Mouse (Mus musculus): ENCODE data around the gene Ubn1. TPM values are rescaled to one million over a fixed set of nuclear protein-coding genes. Genes with fewer than 3 reads are reported as not detected.

Ubn1 gene
- polyA plus RNA-seq, 1 experiment from 2014 or later = 17.8 TPM

DNA sequence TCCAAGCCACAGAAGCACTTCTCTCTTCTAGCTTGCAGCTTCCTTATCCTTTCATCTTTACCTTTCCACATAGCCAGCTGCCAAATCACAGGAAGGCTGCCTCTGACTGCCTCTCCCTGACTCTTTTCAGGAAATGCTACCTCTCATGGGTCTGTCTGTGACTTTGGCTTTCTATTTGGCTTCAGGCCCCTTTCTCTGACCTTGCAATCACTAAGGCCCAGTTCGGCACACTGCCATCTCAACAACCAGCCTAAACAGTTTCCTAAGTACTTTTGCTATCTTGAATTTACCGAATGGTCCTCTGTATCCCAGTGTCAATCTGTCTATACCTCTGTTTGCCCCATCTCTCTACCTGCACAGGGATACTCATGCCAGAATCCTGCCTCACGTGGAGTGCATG is 14.3 kb upstream of the Ubn1 start:
- H3K36me3 ChIP-seq = peaks cover 100% of the 10 kb centered on the region
- no peaks in the 10 kb centered on the region for H3K9me3 ChIP-seq
- H3K27me3 ChIP-seq (ENCODE audit: insufficient read depth, poor library complexity, severe bottlenecking) = no peaks in the 10 kb centered on the region
- DNase-seq (ENCODE audit: low spot score) = no peak
- H3K27ac ChIP-seq = no peak overlapping the region
- no peak overlapping the region for H3K4me3 ChIP-seq
- 94% methylated on average over 3 of the region's 3 CpGs for WGBS
- H3K4me1 ChIP-seq (replicated peaks) = no peaks in the 10 kb centered on the region

DNA sequence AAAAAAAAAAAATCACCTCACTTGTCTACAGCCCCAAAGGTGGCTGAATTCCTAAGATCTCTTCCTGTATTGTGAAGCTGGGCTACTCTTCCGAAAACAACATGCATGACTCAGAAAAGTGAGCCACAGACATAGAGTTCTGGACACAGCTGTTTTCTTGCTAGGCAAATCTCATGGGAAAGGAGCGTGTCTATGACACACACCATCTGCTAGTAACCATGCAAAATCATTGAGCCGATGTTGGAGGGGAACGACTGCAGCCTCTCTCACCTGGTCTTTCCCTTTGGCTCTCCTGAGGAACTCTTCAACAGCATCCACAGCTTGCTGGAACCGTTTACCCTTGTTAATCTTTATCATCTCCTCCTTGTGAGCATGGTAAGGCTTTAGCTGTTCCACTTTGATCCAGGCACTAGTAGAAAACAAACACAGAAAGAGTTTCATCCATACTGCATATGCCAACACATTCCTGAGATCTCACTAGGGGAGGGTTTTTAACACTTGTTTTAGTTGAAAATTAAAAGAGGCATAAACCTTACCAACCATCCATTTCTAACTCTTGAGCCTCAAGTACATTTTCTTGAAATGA is 13.1 kb upstream of the Ubn1 start:
- Histone ChIP-seq H3K36me3 (peaks cover 100% of the 10 kb centered on the region), H3K27me3 (ENCODE audit: insufficient read depth, poor library complexity, severe bottlenecking) (no peaks in the 10 kb centered on the region), H3K9me3 (no peaks in the 10 kb centered on the region), H3K4me3 (no peak overlapping the region), H3K27ac (no peak overlapping the region), H3K4me1 (replicated peaks) (no peaks in the 10 kb centered on the region)
- WGBS = 90% methylated on average over 5 of the region's 5 CpGs
- DNase-seq (ENCODE audit: low spot score) = no peak

DNA sequence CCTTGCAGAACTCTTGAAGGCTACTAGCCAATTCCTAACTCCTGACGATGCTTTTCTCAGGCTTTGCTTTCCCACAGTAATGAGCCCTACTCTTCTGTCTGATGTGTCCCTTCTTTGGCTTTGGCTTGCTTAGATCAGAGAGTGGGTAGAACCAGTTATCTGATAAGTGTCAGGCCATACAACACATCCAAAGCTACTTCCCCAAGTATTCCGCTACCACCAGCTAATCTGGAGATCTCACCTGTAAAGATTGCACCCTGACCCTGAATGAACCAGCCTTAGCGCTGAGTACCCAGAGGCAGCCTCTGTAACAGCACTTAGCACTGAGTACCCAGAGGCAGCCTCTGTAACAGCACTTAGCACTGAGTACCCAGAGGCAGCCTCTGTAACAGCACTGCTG is 4.5 kb upstream of the Ubn1 start:
- no peaks in the 10 kb centered on the region for H3K9me3 ChIP-seq
- 96% methylated on average over 3 of the region's 3 CpGs for WGBS

DNA sequence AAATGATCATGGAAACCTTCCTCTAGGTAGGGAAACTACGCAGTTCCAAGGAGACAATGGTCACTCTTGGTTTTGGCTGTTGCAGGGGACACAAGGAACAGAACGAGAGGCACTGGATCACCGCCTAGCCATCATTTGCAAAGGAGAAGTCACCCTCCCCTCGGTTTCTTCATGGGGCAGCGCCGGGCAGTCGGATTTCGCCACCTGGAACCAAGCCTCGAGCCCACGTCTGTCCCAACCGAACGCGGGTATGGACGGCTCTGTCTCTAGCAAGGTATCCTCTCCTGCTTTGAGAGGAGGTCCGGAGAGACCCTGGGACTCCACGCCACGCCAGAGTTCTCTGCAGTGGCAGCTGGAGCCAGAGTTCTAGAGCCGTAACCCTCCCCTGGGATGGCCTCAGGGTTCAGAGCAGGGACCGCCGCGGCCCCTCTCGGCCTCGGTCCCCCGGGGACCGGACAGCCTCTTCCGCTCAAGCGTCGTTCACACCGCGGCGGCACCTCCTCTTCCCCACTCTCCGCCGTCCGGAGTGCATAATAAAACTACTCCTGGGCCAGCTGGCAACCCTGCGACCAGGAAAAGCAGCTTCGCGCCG is 579 bp upstream of the Ubn1 start:
- no peaks in the 10 kb centered on the region for H3K27me3 ChIP-seq (ENCODE audit: insufficient read depth, poor library complexity, severe bottlenecking)
- peak overlapping the region; percentile 92 for H3K27ac ChIP-seq
- no peak for DNase-seq (ENCODE audit: low spot score)
- peaks cover 31% of the 10 kb centered on the region for H3K4me1 ChIP-seq (replicated peaks)
- no peaks in the 10 kb centered on the region for H3K9me3 ChIP-seq
- H3K4me3 ChIP-seq = peak overlapping the region; percentile 95
- peaks cover 57% of the 10 kb centered on the region for H3K36me3 ChIP-seq
- under 1% methylated on average over 38 of the region's 38 CpGs for WGBS

More for the DNA sequence above, 4.5 kb upstream of the Ubn1 start:
- no peak overlapping the region for H3K27ac ChIP-seq
- no peak for DNase-seq (ENCODE audit: low spot score)
- H3K4me3 ChIP-seq = no peak overlapping the region
- H3K36me3 ChIP-seq = peaks cover 79% of the 10 kb centered on the region
- H3K27me3 ChIP-seq (ENCODE audit: insufficient read depth, poor library complexity, severe bottlenecking) = no peaks in the 10 kb centered on the region
- peaks cover 13% of the 10 kb centered on the region for H3K4me1 ChIP-seq (replicated peaks)

DNA sequence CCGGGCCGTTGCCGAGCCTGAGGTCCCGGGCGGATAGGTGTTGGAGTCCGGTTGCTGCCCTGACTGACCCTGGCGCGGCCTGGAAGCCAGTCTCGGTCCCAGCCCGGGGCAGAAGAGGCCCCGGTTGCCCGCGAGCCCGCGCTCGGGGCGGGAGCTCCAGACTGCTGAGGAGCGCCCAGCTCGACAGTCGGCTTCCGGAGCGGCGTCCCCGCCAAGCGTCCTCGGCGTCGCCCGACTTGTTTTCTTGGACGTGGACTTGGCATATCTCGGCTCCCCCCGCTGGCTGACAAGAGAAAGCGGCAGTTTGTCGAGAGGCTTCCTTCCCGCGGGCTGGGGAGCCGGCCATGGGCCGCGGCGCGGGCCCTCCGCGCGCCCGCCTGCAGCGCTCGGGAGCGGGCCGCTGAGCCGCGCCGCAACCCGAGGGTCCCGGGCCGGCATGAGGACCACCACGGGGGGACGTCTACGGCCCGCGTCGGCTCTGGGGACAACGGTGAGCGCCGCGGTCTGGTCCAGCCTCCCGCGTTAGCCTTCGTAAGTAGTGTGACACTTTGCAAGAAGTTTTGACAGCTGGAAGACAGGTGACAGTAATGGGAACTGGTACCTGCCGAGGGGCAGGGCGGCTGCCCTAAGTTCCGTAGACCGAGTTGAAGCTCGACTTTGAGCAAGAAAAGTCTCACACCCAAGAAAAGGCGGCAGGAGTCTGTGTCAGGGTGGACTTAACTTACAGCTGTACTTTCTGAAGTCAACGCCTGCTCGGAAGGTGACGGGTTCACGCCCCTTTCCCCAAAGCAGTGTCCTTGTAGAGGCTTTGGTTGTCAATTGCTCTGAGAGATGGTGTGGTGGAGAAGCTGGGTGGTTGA is 624 bp downstream of the Ubn1 start:
- WGBS = under 1% methylated on average over 78 of the region's 78 CpGs
- Histone ChIP-seq H3K9me3 (no peaks in the 10 kb centered on the region), H3K4me3 (peak overlapping the region; percentile 95), H3K36me3 (peaks cover 54% of the 10 kb centered on the region), H3K4me1 (replicated peaks) (peaks cover 31% of the 10 kb centered on the region), H3K27ac (peak overlapping the region; percentile 92), H3K27me3 (ENCODE audit: insufficient read depth, poor library complexity, severe bottlenecking) (no peaks in the 10 kb centered on the region)
- no peak for DNase-seq (ENCODE audit: low spot score)

DNA sequence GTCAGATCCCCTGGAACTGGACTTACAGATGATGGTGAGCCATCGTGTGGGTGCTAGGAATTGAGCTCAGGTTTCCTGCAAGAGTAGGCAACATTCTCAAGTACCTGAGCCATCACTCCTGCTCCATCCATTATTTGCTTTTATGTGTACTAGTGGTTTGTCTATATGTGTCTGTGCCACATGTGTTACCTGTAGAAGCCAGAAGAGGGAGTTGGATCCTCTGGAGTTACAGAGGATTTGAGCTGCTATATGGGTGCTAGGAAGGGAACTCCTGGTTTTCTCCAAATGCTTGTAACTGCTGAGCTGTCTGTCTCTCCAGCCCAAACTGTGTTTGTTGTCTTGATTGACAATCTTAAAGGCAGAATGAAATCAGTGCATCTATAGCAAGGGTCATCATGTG is 8.3 kb downstream of the Ubn1 start:
- no peaks in the 10 kb centered on the region for H3K4me1 ChIP-seq (replicated peaks)
- DNase-seq (ENCODE audit: low spot score) = no peak
- peaks cover 90% of the 10 kb centered on the region for H3K36me3 ChIP-seq

DNA sequence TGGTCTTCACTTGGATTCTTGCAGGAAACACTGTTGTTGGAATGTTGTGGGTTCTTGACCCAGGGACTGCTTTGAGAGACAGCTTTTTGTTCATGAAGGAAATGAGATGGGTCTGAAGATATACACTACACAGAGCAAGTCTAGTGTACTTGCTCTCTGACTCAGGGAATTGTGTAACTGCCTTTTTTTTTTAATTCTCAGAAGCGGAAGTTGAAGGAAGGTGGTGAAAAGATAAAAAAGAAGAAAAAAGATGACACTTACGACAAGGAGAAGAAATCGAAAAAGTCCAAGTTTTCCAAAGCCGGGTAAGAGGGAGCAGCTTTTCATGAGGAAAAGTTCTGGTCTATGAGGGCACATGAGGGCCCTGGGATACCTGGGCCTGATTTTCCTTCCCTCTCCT is 13.6 kb downstream of the Ubn1 start:
- Histone ChIP-seq H3K36me3 (peaks cover 91% of the 10 kb centered on the region), H3K9me3 (no peaks in the 10 kb centered on the region), H3K4me3 (no peak overlapping the region), H3K27ac (no peak overlapping the region), H3K4me1 (replicated peaks) (no peaks in the 10 kb centered on the region), H3K27me3 (ENCODE audit: insufficient read depth, poor library complexity, severe bottlenecking) (no peaks in the 10 kb centered on the region)
- WGBS = 94% methylated on average over 4 of the region's 4 CpGs
- no peak for DNase-seq (ENCODE audit: low spot score)

More for the DNA sequence above, 8.3 kb downstream of the Ubn1 start:
- Histone ChIP-seq H3K4me3 (no peak overlapping the region), H3K27ac (no peak overlapping the region), H3K9me3 (no peaks in the 10 kb centered on the region), H3K27me3 (ENCODE audit: insufficient read depth, poor library complexity, severe bottlenecking) (no peaks in the 10 kb centered on the region)
- 84% methylated on average over 1 of the region's 1 CpGs for WGBS

DNA sequence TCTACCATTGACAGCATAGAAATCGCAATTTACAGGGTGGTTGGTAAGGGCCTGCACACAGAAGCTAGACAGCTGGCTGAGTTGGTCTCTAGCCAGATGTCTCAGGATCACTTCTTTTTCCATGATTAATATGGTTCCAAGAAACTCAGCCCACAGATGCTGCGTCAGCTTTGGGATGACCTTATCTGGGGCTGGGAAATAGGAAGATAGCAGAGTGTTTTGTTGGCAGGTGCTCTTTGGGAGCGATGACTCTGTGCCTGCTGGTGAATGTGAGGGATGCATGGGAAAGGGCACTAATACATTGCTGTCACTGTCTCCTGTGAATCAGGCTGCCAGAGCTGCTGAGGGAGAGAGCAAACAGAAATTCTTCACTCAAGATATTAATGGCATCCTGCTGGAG is 20.5 kb downstream of the Ubn1 start:
- Histone ChIP-seq H3K27me3 (ENCODE audit: insufficient read depth, poor library complexity, severe bottlenecking) (no peaks in the 10 kb centered on the region), H3K27ac (no peak overlapping the region), H3K4me3 (no peak overlapping the region), H3K4me1 (replicated peaks) (no peaks in the 10 kb centered on the region), H3K9me3 (no peaks in the 10 kb centered on the region), H3K36me3 (peaks cover 95% of the 10 kb centered on the region)
- 94% methylated on average over 3 of the region's 3 CpGs for WGBS
- DNase-seq (ENCODE audit: low spot score) = no peak

DNA sequence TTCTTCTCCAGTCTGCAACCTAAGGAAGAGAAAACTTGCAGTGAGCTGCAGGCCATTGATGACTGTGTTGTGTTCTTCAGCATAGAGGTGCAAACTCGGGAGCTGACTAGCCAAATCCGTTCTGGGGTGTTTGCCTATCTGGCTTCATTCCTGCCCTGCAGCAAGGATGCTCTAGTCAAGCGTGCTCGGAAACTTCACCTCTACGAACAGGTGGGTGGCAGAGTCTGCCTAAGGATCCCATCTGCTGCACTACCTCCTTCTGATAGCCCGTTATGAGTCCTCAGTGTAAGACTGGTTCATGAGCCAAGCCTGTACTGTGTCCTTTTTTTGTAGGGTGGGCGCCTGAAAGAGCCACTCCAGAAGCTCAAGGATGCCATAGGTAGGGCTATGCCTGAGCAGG is 22.1 kb downstream of the Ubn1 start:
- Histone ChIP-seq H3K4me1 (replicated peaks) (no peaks in the 10 kb centered on the region), H3K27ac (no peak overlapping the region), H3K27me3 (ENCODE audit: insufficient read depth, poor library complexity, severe bottlenecking) (no peaks in the 10 kb centered on the region), H3K4me3 (no peak overlapping the region), H3K9me3 (no peaks in the 10 kb centered on the region), H3K36me3 (peaks cover 95% of the 10 kb centered on the region)
- WGBS = 93% methylated on average over 7 of the region's 7 CpGs
- DNase-seq (ENCODE audit: low spot score) = no peak

DNA sequence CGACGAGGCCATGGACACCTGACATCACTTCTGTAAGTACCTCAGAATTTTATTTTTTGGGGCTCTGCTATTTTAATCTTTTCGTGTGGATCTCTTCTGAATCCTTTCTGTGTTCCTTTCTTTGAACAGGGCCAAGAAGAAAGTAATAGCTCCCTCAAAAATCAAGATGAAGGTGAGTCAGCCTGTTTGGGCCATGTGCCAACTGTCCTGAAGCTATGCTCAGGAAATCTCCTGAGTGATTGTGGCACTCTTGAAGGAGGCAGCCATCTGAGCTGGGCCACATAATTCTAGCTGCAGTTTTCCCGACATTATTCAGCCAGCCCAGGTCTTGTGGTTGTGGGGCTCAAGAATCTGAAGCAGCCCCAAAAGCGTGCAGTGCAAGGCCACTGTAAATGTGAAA is 24.5 kb downstream of the Ubn1 start:
- WGBS = 93% methylated on average over 5 of the region's 5 CpGs
- H3K36me3 ChIP-seq = peaks cover 98% of the 10 kb centered on the region

DNA sequence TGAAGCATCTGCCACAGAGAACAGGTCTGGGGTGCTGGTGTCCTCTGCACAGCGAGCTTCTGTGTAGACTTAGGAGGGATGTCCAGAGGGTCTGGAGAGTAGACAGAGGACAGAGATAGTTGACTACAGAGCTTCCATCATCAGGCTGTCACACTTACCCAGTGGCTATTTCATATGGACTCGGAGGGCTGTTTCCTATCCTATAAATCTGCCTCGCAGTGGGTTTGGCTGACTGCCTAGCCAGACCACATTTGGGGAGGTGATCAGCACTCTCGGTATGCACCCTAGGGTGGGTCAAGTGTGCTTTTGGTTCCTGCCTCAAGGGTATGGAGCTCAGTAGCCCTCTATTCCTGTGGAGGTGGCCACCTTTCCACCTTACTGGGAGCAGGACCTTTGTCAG is 35.3 kb downstream of the Ubn1 start:
- 95% methylated on average over 4 of the region's 4 CpGs for WGBS
- H3K27ac ChIP-seq = no peak overlapping the region
- H3K4me1 ChIP-seq (replicated peaks) = no peaks in the 10 kb centered on the region
- DNase-seq (ENCODE audit: low spot score) = no peak
- H3K36me3 ChIP-seq = peaks cover 86% of the 10 kb centered on the region
- H3K27me3 ChIP-seq (ENCODE audit: insufficient read depth, poor library complexity, severe bottlenecking) = no peaks in the 10 kb centered on the region
- no peaks in the 10 kb centered on the region for H3K9me3 ChIP-seq
- no peak overlapping the region for H3K4me3 ChIP-seq

More for the DNA sequence above, 24.5 kb downstream of the Ubn1 start:
- no peaks in the 10 kb centered on the region for H3K27me3 ChIP-seq (ENCODE audit: insufficient read depth, poor library complexity, severe bottlenecking)
- no peaks in the 10 kb centered on the region for H3K4me1 ChIP-seq (replicated peaks)
- DNase-seq (ENCODE audit: low spot score) = no peak
- H3K4me3 ChIP-seq = no peak overlapping the region
- H3K27ac ChIP-seq = no peak overlapping the region
- H3K9me3 ChIP-seq = no peaks in the 10 kb centered on the region

DNA sequence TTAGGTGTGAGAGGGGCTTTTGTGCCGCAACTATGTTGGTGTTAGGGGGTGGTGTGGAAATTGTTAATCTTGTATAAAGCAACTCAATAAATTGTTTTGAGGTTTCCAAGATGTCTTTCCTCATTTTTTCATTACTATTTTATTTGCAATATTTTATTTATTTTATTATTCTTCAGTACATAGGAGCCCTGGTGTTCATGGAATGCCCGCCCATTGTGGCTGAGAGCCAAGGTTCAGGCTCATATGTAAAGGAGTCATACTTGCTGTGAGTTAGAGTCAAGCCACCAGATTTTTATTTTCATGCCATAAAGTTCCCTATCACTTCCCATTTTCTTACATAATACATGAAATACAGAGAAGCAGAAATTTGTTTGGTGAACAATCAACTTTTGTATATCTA is 36.3 kb downstream of the Ubn1 start:
- Histone ChIP-seq H3K4me1 (replicated peaks) (no peaks in the 10 kb centered on the region), H3K36me3 (peaks cover 80% of the 10 kb centered on the region), H3K4me3 (no peak overlapping the region), H3K27me3 (ENCODE audit: insufficient read depth, poor library complexity, severe bottlenecking) (no peaks in the 10 kb centered on the region), H3K9me3 (no peaks in the 10 kb centered on the region), H3K27ac (no peak overlapping the region)
- DNase-seq (ENCODE audit: low spot score) = no peak
- WGBS = 96% methylated on average over 2 of the region's 2 CpGs

DNA sequence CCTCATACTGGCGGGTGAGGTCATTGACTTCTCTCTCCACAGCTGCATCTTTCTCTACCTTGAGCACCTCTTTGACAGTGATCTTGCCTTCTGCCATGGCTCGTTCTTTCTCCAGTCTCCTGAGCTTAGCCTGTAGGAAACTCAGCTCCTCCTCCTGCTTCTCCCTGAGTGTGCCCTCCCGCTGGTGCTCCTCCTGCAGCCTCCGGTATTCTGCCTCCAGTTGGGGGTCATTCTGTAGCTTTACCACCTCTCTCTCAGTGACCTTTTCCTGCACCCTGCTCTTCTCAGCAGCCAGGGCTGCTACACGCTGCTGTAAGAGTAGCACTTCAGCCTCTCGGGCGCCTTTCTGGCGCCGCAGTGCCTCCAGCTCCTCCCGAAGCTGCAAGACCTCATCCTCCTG is 39.2 kb downstream of the Ubn1 start:
- Histone ChIP-seq H3K27ac (no peak overlapping the region), H3K9me3 (no peaks in the 10 kb centered on the region), H3K36me3 (peaks cover 53% of the 10 kb centered on the region), H3K27me3 (ENCODE audit: insufficient read depth, poor library complexity, severe bottlenecking) (no peaks in the 10 kb centered on the region), H3K4me3 (no peak overlapping the region), H3K4me1 (replicated peaks) (no peaks in the 10 kb centered on the region)
- WGBS = 74% methylated on average over 10 of the region's 10 CpGs
- no peak for DNase-seq (ENCODE audit: low spot score)

Measured in hindbrain, embryonic 10.5 days (tissue).